Mouse (Mus musculus) erythroblast, embryonic 14.5 days (primary cell): ENCODE results near the gene Fbxw9.

Source experiments
- GATA1 ChIP-seq: IDR thresholded peaks from 2 replicates; pipeline ENCODE4 v1.6.1; 2012; ENCODE audit warnings: low read length, inconsistent platforms, mixed read lengths
- TAL1 ChIP-seq: IDR thresholded peaks from 3 replicates; pipeline ENCODE4 v1.6.1; 2012; ENCODE audit warnings: low read length, inconsistent platforms, mixed read lengths

DNA sequence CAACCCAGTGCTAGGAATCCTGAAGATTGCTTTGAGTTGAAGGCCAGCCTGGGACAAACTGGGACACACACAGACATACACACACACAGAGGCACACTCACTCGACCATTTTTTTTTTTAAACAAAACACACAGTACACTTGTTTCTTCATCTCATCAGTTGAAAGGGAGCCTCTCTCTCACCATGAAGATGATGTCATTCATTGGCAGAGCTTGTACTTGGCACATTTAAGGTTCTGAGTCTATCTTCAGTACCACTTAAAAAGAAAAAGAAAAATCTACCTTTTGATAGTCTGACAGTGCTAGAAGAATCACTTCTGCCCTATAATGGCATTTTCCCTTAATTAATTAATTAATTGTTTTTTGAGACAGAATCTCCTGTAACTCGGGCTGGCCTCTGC lies 28.9 kb downstream of the Fbxw9 start:
- no peak for TF ChIP-seq TAL1
- no peak for TF ChIP-seq GATA1
